Mouse (Mus musculus) hindbrain, embryonic 13.5 days (tissue): Measurements from ENCODE around the gene Hivep3. TPM values are rescaled to one million over a fixed set of nuclear protein-coding genes. Genes with fewer than 3 reads are reported as not detected.

Source experiments
- ATAC-seq: fragments of 200-750 bp; cut with Nextera tagmentation; 2 replicates; pipeline ENCODE4 v1.8.0; 2017; ENCODE audit warnings: moderate TSS enrichment; ENCODE audit not compliant: low FRiP score
- H3K27ac ChIP-seq: fragments of 300-500 bp; sonication (generic); 2 replicates; pipeline ENCODE4 v1.5.1; 2015; ENCODE audit warnings: inconsistent platforms, mild to moderate bottlenecking, moderate library complexity
- H3K27me3 ChIP-seq: fragments of 300-500 bp; sonication (generic); 2 replicates; pipeline ENCODE4 v1.6.1; 2015; ENCODE audit warnings: mild to moderate bottlenecking, inconsistent platforms
- H3K36me3 ChIP-seq: fragments of 300-500 bp; sonication (generic); 2 replicates; pipeline ENCODE4 v1.6.1; 2015; ENCODE audit warnings: mild to moderate bottlenecking, inconsistent platforms
- H3K4me1 ChIP-seq: fragments of 300-500 bp; sonication (generic); replicated peaks from 2 replicates; pipeline ENCODE4 v1.6.1; 2015; ENCODE audit warnings: inconsistent platforms
- H3K4me2 ChIP-seq: fragments of 300-500 bp; sonication (generic); 2 replicates; pipeline ENCODE4 v1.6.1; 2015; ENCODE audit warnings: inconsistent platforms, mild to moderate bottlenecking, moderate library complexity
- H3K4me3 ChIP-seq: fragments of 300-500 bp; sonication (generic); 2 replicates; pipeline ENCODE4 v1.5.1; 2015; ENCODE audit warnings: mild to moderate bottlenecking, inconsistent platforms
- H3K9ac ChIP-seq: fragments of 300-500 bp; sonication (generic); 2 replicates; pipeline ENCODE4 v1.6.1; 2015; ENCODE audit warnings: mild to moderate bottlenecking, inconsistent platforms
- H3K9me3 ChIP-seq: fragments of 300-500 bp; sonication (generic); 2 replicates; pipeline ENCODE4 v1.6.1; 2016; ENCODE audit warnings: inconsistent platforms
- WGBS: fragments of 180-500 bp; shearing (Covaris S2); methylation state at CpG from one replicate; pipeline ENCODE4 v1.1.7; 2015; 5-methylcytosine and 5-hydroxymethylcytosine counted together
- polyA plus RNA-seq: library from polyadenylated mRNA; unstranded; fragments of >200 nt; fragmentation: Nextera tagmentation; extraction: Ambion mirVana; gene quantifications from 2 replicates; pipeline ENCODE4 v1.2.1, GENCODE M21; 2015

Gene Hivep3
- polyA plus RNA-seq, 1 experiment from 2014 or later, result 12.8 TPM

DNA sequence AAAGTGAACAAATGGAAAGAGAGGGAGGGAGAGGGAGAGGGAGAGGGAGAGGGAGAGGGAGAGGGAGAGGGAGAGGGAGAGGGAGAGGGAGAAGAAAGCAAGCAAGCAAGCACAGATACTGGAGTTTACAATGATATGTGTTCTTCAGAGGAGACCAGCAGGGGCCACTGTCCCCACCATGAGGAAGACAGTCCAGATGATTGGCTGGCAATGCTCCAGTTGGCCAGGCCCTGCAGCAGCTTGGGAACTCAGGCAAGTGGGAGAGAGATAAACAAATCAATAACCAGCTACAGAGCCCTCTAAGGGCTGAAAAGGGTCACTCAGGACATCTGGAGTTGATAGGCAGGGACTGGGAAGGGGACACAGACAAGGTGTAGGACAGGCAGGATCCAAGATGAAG lies 169.7 kb downstream of the Hivep3 start:
- ATAC-seq, result no peak
- Histone ChIP-seq H3K4me1 (peaks cover 23% of the 10 kb centered on the region), H3K27me3 (no peaks in the 10 kb centered on the region), H3K9ac (no peak overlapping the region), H3K36me3 (no peaks in the 10 kb centered on the region), H3K4me2 (no peak overlapping the region), H3K27ac (no peak overlapping the region), H3K4me3 (no peak overlapping the region), H3K9me3 (no peaks in the 10 kb centered on the region)

- H3K9ac ChIP-seq, result no peak overlapping the region
- H3K4me3 ChIP-seq, result no peak overlapping the region
- 59% methylated on average over 1 of the region's 1 CpGs for WGBS
- H3K4me2 ChIP-seq, result no peak overlapping the region
- H3K9me3 ChIP-seq, result no peaks in the 10 kb centered on the region
- H3K27ac ChIP-seq, result no peak overlapping the region
- no peaks in the 10 kb centered on the region for H3K27me3 ChIP-seq
- H3K4me1 ChIP-seq, result peaks cover 23% of the 10 kb centered on the region
- no peaks in the 10 kb centered on the region for H3K36me3 ChIP-seq
- no peak for ATAC-seq
These were observed 170.2 kb downstream of the Hivep3 start for GRCm38 (mm10) chr4:119903806-119904205.

GRCm38 (mm10) chr4:119904296-119904695 lies 170.7 kb downstream of the Hivep3 start:
- whole genome bisulfite sequencing, result 93% methylated on average over 4 of the region's 4 CpGs
- no peaks in the 10 kb centered on the region for H3K36me3 ChIP-seq
- no peak overlapping the region for H3K4me2 ChIP-seq
- H3K4me1 ChIP-seq, result peaks cover 23% of the 10 kb centered on the region
- H3K9ac ChIP-seq, result no peak overlapping the region
- no peaks in the 10 kb centered on the region for H3K9me3 ChIP-seq
- no peak for ATAC-seq
- H3K27ac ChIP-seq, result no peak overlapping the region
- no peaks in the 10 kb centered on the region for H3K27me3 ChIP-seq
- no peak overlapping the region for H3K4me3 ChIP-seq

DNA sequence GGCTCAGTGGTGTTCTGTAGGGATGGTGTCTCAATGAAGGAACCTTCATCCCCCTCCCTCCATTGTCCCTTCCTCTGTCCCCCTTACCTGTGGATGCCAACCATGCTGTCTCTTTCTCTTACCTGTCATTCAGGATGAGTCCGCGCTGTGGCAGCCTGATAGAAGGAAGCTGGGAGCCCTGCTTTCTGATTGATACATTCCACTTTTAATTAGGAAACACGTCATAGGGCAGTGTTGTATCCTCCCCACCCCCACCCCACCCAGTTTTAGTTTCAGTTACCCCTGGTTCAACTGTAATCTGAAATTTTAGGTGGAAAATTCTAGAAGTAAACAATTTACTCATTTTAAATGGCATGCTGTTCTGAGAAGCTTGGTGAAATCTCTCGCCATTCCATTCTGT lies 173.5 kb downstream of the Hivep3 start:
- Histone ChIP-seq H3K36me3 (no peaks in the 10 kb centered on the region), H3K9me3 (no peaks in the 10 kb centered on the region), H3K4me2 (no peak overlapping the region), H3K4me1 (peaks cover 14% of the 10 kb centered on the region), H3K27me3 (no peaks in the 10 kb centered on the region), H3K27ac (no peak overlapping the region), H3K4me3 (no peak overlapping the region), H3K9ac (no peak overlapping the region)
- ATAC-seq, result no peak
- WGBS, result 93% methylated on average over 4 of the region's 4 CpGs

GRCm38 (mm10) chr4:119911071-119911904 lies 177.7 kb downstream of the Hivep3 start:
- no peak overlapping the region for H3K4me3 ChIP-seq

GRCm38 (mm10) chr4:119912216-119912615 lies 178.6 kb downstream of the Hivep3 start:
- Histone ChIP-seq H3K9me3 (no peaks in the 10 kb centered on the region), H3K4me3 (no peak overlapping the region), H3K9ac (no peak overlapping the region), H3K4me2 (no peak overlapping the region), H3K27ac (no peak overlapping the region), H3K36me3 (no peaks in the 10 kb centered on the region), H3K27me3 (no peaks in the 10 kb centered on the region), H3K4me1 (no peaks in the 10 kb centered on the region)
- whole genome bisulfite sequencing, result 72% methylated on average over 2 of the region's 2 CpGs
- ATAC-seq, result no peak

More at GRCm38 (mm10) chr4:119911071-119911904, 177.7 kb downstream of the Hivep3 start:
- no peaks in the 10 kb centered on the region for H3K36me3 ChIP-seq
- ATAC-seq, result no peak
- no peaks in the 10 kb centered on the region for H3K27me3 ChIP-seq
- no peak overlapping the region for H3K9ac ChIP-seq
- no peaks in the 10 kb centered on the region for H3K4me1 ChIP-seq
- no peaks in the 10 kb centered on the region for H3K9me3 ChIP-seq
- H3K27ac ChIP-seq, result no peak overlapping the region
- H3K4me2 ChIP-seq, result no peak overlapping the region
- 78% methylated on average over 13 of the region's 13 CpGs for WGBS

GRCm38 (mm10) chr4:119914194-119914593 lies 180.6 kb downstream of the Hivep3 start:
- Histone ChIP-seq H3K4me3 (no peak overlapping the region), H3K36me3 (no peaks in the 10 kb centered on the region), H3K9me3 (no peaks in the 10 kb centered on the region), H3K27ac (no peak overlapping the region), H3K4me1 (no peaks in the 10 kb centered on the region), H3K9ac (no peak overlapping the region), H3K4me2 (no peak overlapping the region), H3K27me3 (no peaks in the 10 kb centered on the region)
- ATAC-seq, result no peak
- WGBS, result 32% methylated on average over 4 of the region's 4 CpGs

GRCm38 (mm10) chr4:119915069-119915468 lies 181.5 kb downstream of the Hivep3 start:
- Histone ChIP-seq H3K4me1 (no peaks in the 10 kb centered on the region), H3K4me3 (no peak overlapping the region), H3K9me3 (no peaks in the 10 kb centered on the region), H3K36me3 (no peaks in the 10 kb centered on the region), H3K4me2 (no peak overlapping the region), H3K27ac (no peak overlapping the region), H3K27me3 (no peaks in the 10 kb centered on the region), H3K9ac (no peak overlapping the region)
- WGBS, result 91% methylated on average over 2 of the region's 2 CpGs
- no peak for ATAC-seq

DNA sequence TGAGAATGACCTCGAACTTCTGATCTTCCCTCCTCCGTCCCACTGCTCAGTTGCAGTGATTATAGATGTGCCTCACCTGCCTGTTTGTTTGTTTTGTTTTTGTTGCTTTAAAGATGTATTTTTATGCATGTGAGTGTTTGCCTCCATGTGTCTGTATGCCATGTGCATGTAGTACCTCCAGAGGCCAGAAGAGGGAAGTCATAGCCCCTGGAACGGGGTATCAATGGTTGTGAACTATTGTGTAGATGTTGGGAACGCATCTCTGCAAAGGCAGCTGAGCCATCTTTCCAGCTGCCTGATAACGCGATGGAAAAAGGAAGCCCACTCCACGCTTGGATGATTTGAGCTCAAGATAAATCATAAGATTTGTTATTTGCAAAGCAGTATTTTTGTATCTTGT lies 183.9 kb downstream of the Hivep3 start:
- Histone ChIP-seq H3K4me1 (peaks cover 10% of the 10 kb centered on the region), H3K4me2 (no peak overlapping the region), H3K36me3 (no peaks in the 10 kb centered on the region), H3K27ac (no peak overlapping the region), H3K9ac (no peak overlapping the region), H3K9me3 (no peaks in the 10 kb centered on the region), H3K4me3 (no peak overlapping the region), H3K27me3 (no peaks in the 10 kb centered on the region)
- ATAC-seq, result no peak
- 77% methylated on average over 7 of the region's 7 CpGs for WGBS

DNA sequence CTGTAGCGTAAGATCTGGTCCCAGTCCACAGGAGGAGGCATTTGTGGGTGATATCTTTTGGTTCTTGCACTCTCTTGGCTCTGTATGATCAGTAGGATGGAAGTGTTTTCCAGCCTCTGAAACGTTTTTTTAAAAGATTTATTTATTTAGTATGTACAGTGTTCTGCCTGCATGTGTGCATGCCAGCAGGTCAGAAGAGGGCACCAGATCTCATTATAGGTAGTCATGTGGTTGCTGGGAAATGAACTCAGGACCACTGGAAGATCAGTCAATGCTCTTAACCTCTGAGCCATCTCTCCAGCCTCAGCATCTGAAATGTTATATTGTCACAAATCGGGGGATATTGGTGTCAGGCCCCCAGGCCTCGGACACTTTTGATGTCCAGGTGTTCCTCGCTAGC lies 185.8 kb downstream of the Hivep3 start:
- ATAC-seq, result no peak
- H3K4me1 ChIP-seq, result peaks cover 10% of the 10 kb centered on the region
- no peaks in the 10 kb centered on the region for H3K27me3 ChIP-seq
- H3K9me3 ChIP-seq, result peaks cover 5% of the 10 kb centered on the region; the same call in 1 of the 2 replicates
- no peak overlapping the region for H3K9ac ChIP-seq
- H3K27ac ChIP-seq, result no peak overlapping the region
- H3K4me2 ChIP-seq, result no peak overlapping the region
- H3K4me3 ChIP-seq, result no peak overlapping the region
- no peaks in the 10 kb centered on the region for H3K36me3 ChIP-seq
- 76% methylated on average over 5 of the region's 5 CpGs for WGBS

- no peak overlapping the region for H3K27ac ChIP-seq
- H3K9me3 ChIP-seq, result peaks cover 5% of the 10 kb centered on the region; the same call in 1 of the 2 replicates
- no peak for ATAC-seq
- H3K4me2 ChIP-seq, result no peak overlapping the region
- WGBS, result 82% methylated on average over 12 of the region's 12 CpGs
- no peak overlapping the region for H3K4me3 ChIP-seq
- no peak overlapping the region for H3K9ac ChIP-seq
- no peaks in the 10 kb centered on the region for H3K27me3 ChIP-seq
- H3K36me3 ChIP-seq, result no peaks in the 10 kb centered on the region
- H3K4me1 ChIP-seq, result peaks cover 10% of the 10 kb centered on the region
These were observed 187.6 kb downstream of the Hivep3 start for GRCm38 (mm10) chr4:119921022-119921717.

DNA sequence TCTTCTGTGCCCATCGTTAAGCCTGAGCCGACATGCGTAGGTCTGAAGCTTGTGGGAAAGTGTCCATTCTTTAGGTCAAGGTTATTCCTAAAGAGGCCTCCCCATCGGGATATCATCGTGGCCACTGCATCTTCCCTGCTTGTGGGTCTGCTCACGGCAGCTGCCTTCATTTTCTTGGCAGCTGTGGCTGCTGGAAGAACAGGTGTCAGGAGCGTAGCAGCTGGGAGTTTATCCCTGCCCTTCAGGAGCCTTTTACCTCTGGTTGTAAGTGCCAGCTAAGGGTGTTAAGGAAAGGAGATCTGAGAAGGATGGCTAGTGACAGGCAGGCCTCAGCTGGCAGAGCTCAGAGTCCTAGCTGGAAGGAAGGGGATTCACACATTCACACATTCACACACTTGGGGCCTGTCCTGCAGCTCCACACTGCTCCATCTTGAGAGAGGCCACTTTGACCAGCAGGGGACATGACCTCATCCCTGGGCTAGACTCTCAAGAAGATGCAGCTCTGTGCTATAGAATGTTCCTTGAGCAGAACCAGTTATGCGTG lies 188.2 kb downstream of the Hivep3 start:
- no peak overlapping the region for H3K4me2 ChIP-seq
- ATAC-seq, result no peak
- peaks cover 10% of the 10 kb centered on the region for H3K4me1 ChIP-seq
- 71% methylated on average over 8 of the region's 8 CpGs for WGBS
- no peak overlapping the region for H3K4me3 ChIP-seq
- no peak overlapping the region for H3K9ac ChIP-seq
- peaks cover 5% of the 10 kb centered on the region; the same call in 1 of the 2 replicates for H3K9me3 ChIP-seq
- H3K27ac ChIP-seq, result no peak overlapping the region; the same call in 1 of the 2 replicates
- H3K27me3 ChIP-seq, result no peaks in the 10 kb centered on the region
- no peaks in the 10 kb centered on the region for H3K36me3 ChIP-seq
